Mouse (Mus musculus): Measurements from ENCODE around the gene Crat.

Crat gene

GRCm38 (mm10) chr2:30415157-30415935 is at the start of gene Crat:
TSS of gene Crat (minus strand) at chr2:30415813.
- peak; percentile 95 for DNase-seq (ENCODE audit: low read depth)

- DNase-seq (ENCODE audit: low read depth), result no peak
Measured at GRCm38 (mm10) chr2:30464411-30464810, 48.8 kb upstream of the Crat start.

- peak; percentile 96 for DNase-seq (ENCODE audit: low read depth)
Measured at GRCm38 (mm10) chr2:30463904-30464330, 48.3 kb upstream of the Crat start.

GRCm38 (mm10) chr2:30463341-30463761 is 47.7 kb upstream of the Crat start:
- no peak for DNase-seq (ENCODE audit: low read depth)

GRCm38 (mm10) chr2:30459241-30459640 is 43.6 kb upstream of the Crat start:
- DNase-seq (ENCODE audit: low read depth), result peak; percentile 29

- DNase-seq (ENCODE audit: low read depth), result no peak
Measured at GRCm38 (mm10) chr2:30458349-30458748, 42.7 kb upstream of the Crat start.

- no peak for DNase-seq (ENCODE audit: low read depth)
Measured at GRCm38 (mm10) chr2:30456104-30456980, 40.7 kb upstream of the Crat start.

GRCm38 (mm10) chr2:30454587-30454986 is 39.0 kb upstream of the Crat start:
- no peak for DNase-seq (ENCODE audit: low read depth)

- no peak for DNase-seq (ENCODE audit: low read depth)
Measured at GRCm38 (mm10) chr2:30453570-30453969, 38.0 kb upstream of the Crat start.

- no peak for DNase-seq (ENCODE audit: low read depth)
Measured at GRCm38 (mm10) chr2:30451525-30451924, 35.9 kb upstream of the Crat start.

GRCm38 (mm10) chr2:30450530-30450929 is 34.9 kb upstream of the Crat start:
- DNase-seq (ENCODE audit: low read depth), result peak; percentile 53

- no peak for DNase-seq (ENCODE audit: low read depth)
Measured at GRCm38 (mm10) chr2:30448371-30448770, 32.8 kb upstream of the Crat start.

- DNase-seq (ENCODE audit: low read depth), result no peak
Measured at GRCm38 (mm10) chr2:30446891-30447826, 31.5 kb upstream of the Crat start.

- no peak for DNase-seq (ENCODE audit: low read depth)
Measured at GRCm38 (mm10) chr2:30445312-30445711, 29.7 kb upstream of the Crat start.

GRCm38 (mm10) chr2:30444450-30444849 is 28.8 kb upstream of the Crat start:
- DNase-seq (ENCODE audit: low read depth), result no peak

- no peak for DNase-seq (ENCODE audit: low read depth)
Measured at GRCm38 (mm10) chr2:30444006-30444405, 28.4 kb upstream of the Crat start.

GRCm38 (mm10) chr2:30443281-30443680 is 27.7 kb upstream of the Crat start:
- DNase-seq (ENCODE audit: low read depth), result no peak

GRCm38 (mm10) chr2:30442498-30442890 is 26.9 kb upstream of the Crat start:
- DNase-seq (ENCODE audit: low read depth), result no peak

GRCm38 (mm10) chr2:30441518-30442497 is 26.2 kb upstream of the Crat start:
- peak; percentile 95 for DNase-seq (ENCODE audit: low read depth)

GRCm38 (mm10) chr2:30440701-30441517 is 25.3 kb upstream of the Crat start:
- DNase-seq (ENCODE audit: low read depth), result peak; percentile 96

All from 416B (cell line).